Mouse (Mus musculus) G1E (cell line): ENCODE data around the gene Syne2.

ENCODE experiments used
- CTCF ChIP-seq: IDR thresholded peaks from 2 replicates; pipeline ENCODE4 v1.5.1; 2012; ENCODE audit warnings: low read depth, low read length, inconsistent platforms, mixed read lengths
- GATA1 ChIP-seq: IDR thresholded peaks from 2 replicates; pipeline ENCODE4 v1.6.1; 2012; ENCODE audit warnings: borderline replicate concordance, low read length, inconsistent platforms, mixed read lengths
- TAL1 ChIP-seq: conservative IDR thresholded peaks from 2 replicates; pipeline ENCODE4 v1.6.1; 2012; ENCODE audit warnings: low read depth, low read length, inconsistent platforms, mixed read lengths

DNA sequence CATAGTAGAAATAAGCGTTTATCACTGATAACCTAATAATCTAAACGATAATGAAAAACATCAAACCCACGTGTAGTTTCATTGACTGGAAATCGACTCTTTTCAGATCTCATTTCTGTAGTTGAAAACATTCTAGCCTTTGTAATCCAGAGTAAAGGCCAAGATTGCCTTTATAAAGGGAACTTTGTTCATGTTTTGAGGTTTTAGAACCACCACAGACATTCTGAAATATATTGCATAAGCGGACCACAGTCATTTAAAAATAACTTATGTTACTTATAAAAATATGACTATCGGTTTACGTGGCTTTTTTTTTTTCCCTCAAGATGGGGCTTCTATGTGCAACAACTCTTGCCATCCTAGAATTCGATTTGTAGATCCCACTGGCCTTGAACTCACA is 33.5 kb downstream of the Syne2 start:
- no peak for TF ChIP-seq CTCF
- no peak for TF ChIP-seq GATA1
- no peak for TF ChIP-seq TAL1
